Mouse (Mus musculus) olfactory bulb, adult 2 months (tissue): Measurements from ENCODE around the gene Sap30.

Experiments used
- CTCF ChIP-seq: fragments of 200-500 bp; IDR thresholded peaks from 2 replicates; pipeline ENCODE4 v1.5.1; 2012; ENCODE audit warnings: low read depth, mild to moderate bottlenecking, low read length, moderate library complexity; ENCODE audit not compliant: insufficient read depth
- POLR2A ChIP-seq: fragments of 200-500 bp; IDR thresholded peaks from 2 replicates; pipeline ENCODE4 v1.6.1; 2012; ENCODE audit warnings: mild to moderate bottlenecking, low read depth, low read length, moderate library complexity; ENCODE audit not compliant: insufficient read depth

DNA sequence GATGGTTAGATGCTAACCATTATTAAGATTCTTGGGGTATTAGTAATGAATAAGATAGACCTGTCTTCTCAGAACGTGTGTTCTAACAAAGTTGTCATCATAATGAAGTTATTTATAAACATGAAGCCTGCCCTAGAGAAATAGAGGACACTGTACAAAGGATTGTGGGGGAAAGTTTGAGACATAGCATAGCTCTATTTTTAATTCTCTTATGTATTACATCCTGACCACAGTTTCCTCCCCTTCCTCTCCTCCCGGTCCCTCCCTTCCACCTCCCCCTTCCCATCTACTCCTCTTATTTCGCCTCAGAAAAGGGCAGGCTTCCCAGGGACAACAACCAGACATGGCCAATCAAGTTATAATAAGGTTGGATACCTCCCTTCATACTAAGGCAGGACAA, 9.3 kb downstream of the Sap30 start:
- TF ChIP-seq POLR2A (no peak), CTCF (no peak)
